In genomic region chr11:18753246-18753645, GRCm38 (mm10) we compare ENCODE assay signal across 20 mouse cellular contexts.
DNase-seq lines count a peak whose midpoint lies in the region; ATAC-seq and TF ChIP-seq lines count a peak whose summit lies in the region.
"Had no signal": no experiment of that assay in that cellular context is flagged by ENCODE, and none has a peak within 500 bp of the region (broad histone marks: within the 10 kb centered on the region; RNA-seq: fewer than 3 reads in every experiment).

No protein-coding gene starts in this region.

- H3K4me1 ChIP-seq in kidney, postnatal 0 days (replicated peaks; ENCODE audit: insufficient read depth, low read length): peaks cover 9% of the 10 kb centered on the region; the same call in 1 of the 2 replicates
- H3K4me1 ChIP-seq in kidney, adult 2 months (ENCODE audit: control insufficient read depth, insufficient read depth, low read length): no peaks in the 10 kb centered on the region
- peaks cover 73% of the 10 kb centered on the region for H3K4me1 ChIP-seq in neural tube, embryonic 13.5 days (replicated peaks)
- peaks cover 52% of the 10 kb centered on the region for H3K4me1 ChIP-seq in forebrain, embryonic 12.5 days
- H3K4me1 ChIP-seq: megakaryocyte, embryonic 14.5 days had no signal

- peak; percentile 50 for DNase-seq in cerebellum, adult 9-10 months
- DNase-seq in cerebellum, adult 11 months: no peak
- no peak for DNase-seq in kidney, postnatal 0 days (ENCODE audit: low spot score)
- DNase-seq in kidney, adult 2 months: no peak
- DNase-seq: gastrocnemius, postnatal 25 days; heart, adult 2 months; liver, postnatal 0 days; lung, postnatal 14 days; right cerebral cortex, postnatal 4 days; thymus, postnatal 36 days had no signal

- TF ChIP-seq CTCF in kidney, postnatal 0 days (IDR thresholded peaks at IDR 0.05; ENCODE audit: low read depth): no peak
- no peak for TF ChIP-seq CTCF in kidney, adult 2 months (conservative IDR thresholded peaks at IDR 0.05; ENCODE audit: insufficient read depth, insufficient read length, low read depth, low read length)

- H3K4me2 ChIP-seq in kidney, postnatal 0 days (ENCODE audit: low read length): peak overlapping the region; percentile 31
- peak overlapping the region; percentile 58 for H3K4me2 ChIP-seq in neural tube, embryonic 13.5 days
- H3K4me2 ChIP-seq in forebrain, embryonic 12.5 days: no peak overlapping the region
- H3K4me2 ChIP-seq: embryonic facial prominence, embryonic 13.5 days; forebrain, embryonic 15.5 days had no signal

- H3K27ac ChIP-seq in kidney, postnatal 0 days: no peak overlapping the region
- H3K27ac ChIP-seq in kidney, adult 2 months (ENCODE audit: insufficient read depth, low read depth, low read length): no peak overlapping the region
- H3K27ac ChIP-seq in neural tube, embryonic 13.5 days (replicated peaks): peak overlapping the region; percentile 86
- no peak overlapping the region for H3K27ac ChIP-seq in forebrain, embryonic 12.5 days
- H3K27ac ChIP-seq: embryonic facial prominence, embryonic 13.5 days; forebrain, embryonic 15.5 days; heart, adult 2 months; heart, embryonic 15.5 days had no signal

- H3K4me3 ChIP-seq in kidney, postnatal 0 days (replicated peaks; ENCODE audit: low read depth, low read length): no peak overlapping the region
- no peak overlapping the region for H3K4me3 ChIP-seq in kidney, adult 2 months (ENCODE audit: insufficient read depth, low read depth, low read length)
- H3K4me3 ChIP-seq in neural tube, embryonic 13.5 days: no peak overlapping the region
- H3K4me3 ChIP-seq in forebrain, embryonic 12.5 days (replicated peaks): no peak overlapping the region
- H3K4me3 ChIP-seq: embryonic facial prominence, embryonic 13.5 days; forebrain, embryonic 15.5 days; heart, adult 2 months; heart, embryonic 15.5 days; kidney, embryonic 15.5 days; limb, embryonic 10.5 days; megakaryocyte, embryonic 14.5 days had no signal

- TF ChIP-seq POLR2A in kidney, adult 2 months (IDR thresholded peaks at IDR 0.05; ENCODE audit: low read depth, low read length): no peak

- H3K27me3 ChIP-seq in kidney, postnatal 0 days (ENCODE audit: insufficient read depth, low read length): no peaks in the 10 kb centered on the region
- H3K27me3 ChIP-seq in kidney, adult 2 months (replicated peaks; ENCODE audit: control insufficient read depth, insufficient read depth, low read length): no peaks in the 10 kb centered on the region
- H3K27me3 ChIP-seq in neural tube, embryonic 13.5 days: no peaks in the 10 kb centered on the region
- peaks cover 18% of the 10 kb centered on the region for H3K27me3 ChIP-seq in forebrain, embryonic 12.5 days
- H3K27me3 ChIP-seq: CH12.LX; heart, embryonic 15.5 days had no signal

- no peaks in the 10 kb centered on the region for H3K36me3 ChIP-seq in kidney, postnatal 0 days (ENCODE audit: insufficient read depth, low read length)
- H3K36me3 ChIP-seq in kidney, adult 2 months (ENCODE audit: control insufficient read depth, insufficient read depth, low read length): no peaks in the 10 kb centered on the region
- H3K36me3 ChIP-seq in neural tube, embryonic 13.5 days: no peaks in the 10 kb centered on the region
- H3K36me3 ChIP-seq in forebrain, embryonic 12.5 days (replicated peaks): no peaks in the 10 kb centered on the region
- H3K36me3 ChIP-seq: embryonic facial prominence, embryonic 13.5 days; forebrain, embryonic 15.5 days; heart, embryonic 15.5 days; kidney, embryonic 15.5 days; limb, embryonic 10.5 days had no signal

- 70% methylated on average over 1 of the region's 1 CpGs for WGBS in kidney, postnatal 0 days
- WGBS in kidney, adult 2 months: 79% methylated on average over 1 of the region's 1 CpGs
- 44% methylated on average over 1 of the region's 1 CpGs for WGBS in neural tube, embryonic 13.5 days
- WGBS in forebrain, embryonic 12.5 days: 71% methylated on average over 1 of the region's 1 CpGs

- H3K9me3 ChIP-seq in kidney, postnatal 0 days (replicated peaks; ENCODE audit: low read length): no peaks in the 10 kb centered on the region
- H3K9me3 ChIP-seq in neural tube, embryonic 13.5 days: no peaks in the 10 kb centered on the region
- no peaks in the 10 kb centered on the region for H3K9me3 ChIP-seq in forebrain, embryonic 12.5 days
- H3K9me3 ChIP-seq: embryonic facial prominence, embryonic 13.5 days; forebrain, embryonic 15.5 days; heart, embryonic 15.5 days; kidney, embryonic 15.5 days; limb, embryonic 10.5 days; megakaryocyte, embryonic 14.5 days had no signal

- H3K9ac ChIP-seq in kidney, postnatal 0 days (ENCODE audit: low read depth, low read length): no peak overlapping the region
- H3K9ac ChIP-seq in neural tube, embryonic 13.5 days: no peak overlapping the region
- H3K9ac ChIP-seq in forebrain, embryonic 12.5 days: no peak overlapping the region
- H3K9ac ChIP-seq: embryonic facial prominence, embryonic 13.5 days; forebrain, embryonic 15.5 days; heart, embryonic 15.5 days; kidney, embryonic 15.5 days; liver, postnatal 0 days had no signal

- no peak for ATAC-seq in kidney, postnatal 0 days (replicated peaks; ENCODE audit: low FRiP score, low read depth)
- no peak for ATAC-seq in neural tube, embryonic 13.5 days (ENCODE audit: low read depth)
- no peak for ATAC-seq in CD4-positive, CD25-positive, alpha-beta regulatory T cell, adult 4 months
- ATAC-seq in forebrain, embryonic 12.5 days (ENCODE audit: low FRiP score): no peak
- ATAC-seq: forebrain, embryonic 15.5 days; liver, postnatal 0 days had no signal
